Mouse (Mus musculus): ENCODE data around the gene Jarid2. TPM values are rescaled to one million over a fixed set of nuclear protein-coding genes. Genes with fewer than 3 reads are reported as not detected.

Gene Jarid2
- polyA plus RNA-seq, 1 experiment = 0.74 TPM

- Histone ChIP-seq H3K4me3 (replicated peaks) (no peak overlapping the region), H3K36me3 (ENCODE audit: control insufficient read depth) (peaks cover 56% of the 10 kb centered on the region), H3K27me3 (ENCODE audit: control insufficient read depth) (no peaks in the 10 kb centered on the region), H3K4me1 (ENCODE audit: control insufficient read depth) (no peaks in the 10 kb centered on the region), H3K9me3 (ENCODE audit: control insufficient read depth, low read length) (no peaks in the 10 kb centered on the region)
- TF ChIP-seq GATA1 (IDR thresholded peaks at IDR 0.05; ENCODE audit: low read length) (no peak), TAL1 (IDR thresholded peaks at IDR 0.05; ENCODE audit: low read length) (no peak)
Measured at GRCm38 (mm10) chr13:44926311-44926710, 197.0 kb downstream of the Jarid2 start.

DNA sequence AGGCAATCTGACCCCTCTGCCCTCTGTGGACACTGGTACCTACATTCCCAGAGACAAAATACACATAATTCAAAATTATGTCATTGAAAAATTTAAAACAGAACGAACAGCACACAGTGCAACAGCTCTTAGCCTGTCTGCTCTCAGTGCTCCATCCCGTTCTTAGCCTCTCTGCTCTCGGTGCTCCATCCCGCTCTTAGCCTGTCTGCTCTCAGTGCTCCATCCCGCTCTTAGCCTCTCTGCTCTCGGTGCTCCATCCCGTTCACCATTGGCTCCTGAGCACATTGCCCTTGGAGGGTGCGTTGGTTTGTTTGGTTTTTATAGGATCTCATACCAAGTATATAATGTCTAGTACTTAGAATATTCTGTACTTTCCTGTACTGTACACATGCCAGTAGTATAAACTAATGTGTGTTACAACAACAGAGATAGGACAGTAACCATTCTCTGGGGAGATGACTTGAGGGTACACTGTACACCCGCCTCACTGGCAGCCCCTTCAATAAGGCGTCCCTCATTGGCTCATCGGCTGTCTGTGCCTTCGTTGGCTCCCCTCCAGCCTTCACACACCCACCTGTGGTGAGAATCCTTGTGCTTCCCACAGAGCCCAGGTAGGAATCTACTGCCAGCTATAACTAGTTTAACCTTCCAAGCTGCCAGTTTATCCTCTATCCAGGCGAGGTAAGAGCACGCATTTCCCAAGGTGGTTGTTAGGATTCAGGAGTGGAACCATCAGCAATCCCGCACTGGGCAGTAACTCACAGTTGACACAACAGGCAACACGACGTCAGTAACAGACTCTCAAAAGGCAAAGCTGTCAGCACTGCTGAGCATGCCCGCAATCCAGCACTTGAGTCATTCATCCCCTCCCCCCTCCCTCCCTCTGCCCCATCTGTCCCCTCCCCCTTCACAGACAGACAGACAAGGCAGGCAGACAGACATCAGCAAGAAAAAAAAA lies 203.3 kb downstream of the Jarid2 start:
- TF ChIP-seq GATA1 (IDR thresholded peaks at IDR 0.05; ENCODE audit: low read length) = no peak
- TF ChIP-seq TAL1 (IDR thresholded peaks at IDR 0.05; ENCODE audit: low read length) = no peak
- Histone ChIP-seq H3K4me1 (ENCODE audit: control insufficient read depth) (no peaks in the 10 kb centered on the region; the same call in 1 of the 2 replicates), H3K36me3 (ENCODE audit: control insufficient read depth) (peaks cover 13% of the 10 kb centered on the region), H3K9me3 (ENCODE audit: control insufficient read depth, low read length) (no peaks in the 10 kb centered on the region), H3K4me3 (replicated peaks) (no peak overlapping the region), H3K27me3 (ENCODE audit: control insufficient read depth) (no peaks in the 10 kb centered on the region)

- TF ChIP-seq TAL1 (IDR thresholded peaks at IDR 0.05; ENCODE audit: low read length) (no peak), GATA1 (IDR thresholded peaks at IDR 0.05; ENCODE audit: low read length) (no peak)
- H3K27me3 ChIP-seq (ENCODE audit: control insufficient read depth) = no peaks in the 10 kb centered on the region
- no peaks in the 10 kb centered on the region for H3K9me3 ChIP-seq (ENCODE audit: control insufficient read depth, low read length)
- H3K4me1 ChIP-seq (ENCODE audit: control insufficient read depth) = no peaks in the 10 kb centered on the region; the same call in 1 of the 2 replicates
- H3K36me3 ChIP-seq (ENCODE audit: control insufficient read depth) = peaks cover 11% of the 10 kb centered on the region
- no peak overlapping the region for H3K4me3 ChIP-seq (replicated peaks)
Measured at GRCm38 (mm10) chr13:44933575-44933974, 204.3 kb downstream of the Jarid2 start.

- H3K9me3 ChIP-seq (ENCODE audit: control insufficient read depth, low read length) = no peaks in the 10 kb centered on the region
- TF ChIP-seq TAL1 (IDR thresholded peaks at IDR 0.05; ENCODE audit: low read length) = no peak
- TF ChIP-seq GATA1 (IDR thresholded peaks at IDR 0.05; ENCODE audit: low read length) = no peak
- H3K27me3 ChIP-seq (ENCODE audit: control insufficient read depth) = no peaks in the 10 kb centered on the region
- H3K4me1 ChIP-seq (ENCODE audit: control insufficient read depth) = no peaks in the 10 kb centered on the region; the same call in 1 of the 2 replicates
- H3K36me3 ChIP-seq (ENCODE audit: control insufficient read depth) = no peaks in the 10 kb centered on the region; the same call in none of the 2 replicates
- H3K4me3 ChIP-seq (replicated peaks) = no peak overlapping the region
Measured at GRCm38 (mm10) chr13:44937681-44938080, 208.4 kb downstream of the Jarid2 start.

DNA sequence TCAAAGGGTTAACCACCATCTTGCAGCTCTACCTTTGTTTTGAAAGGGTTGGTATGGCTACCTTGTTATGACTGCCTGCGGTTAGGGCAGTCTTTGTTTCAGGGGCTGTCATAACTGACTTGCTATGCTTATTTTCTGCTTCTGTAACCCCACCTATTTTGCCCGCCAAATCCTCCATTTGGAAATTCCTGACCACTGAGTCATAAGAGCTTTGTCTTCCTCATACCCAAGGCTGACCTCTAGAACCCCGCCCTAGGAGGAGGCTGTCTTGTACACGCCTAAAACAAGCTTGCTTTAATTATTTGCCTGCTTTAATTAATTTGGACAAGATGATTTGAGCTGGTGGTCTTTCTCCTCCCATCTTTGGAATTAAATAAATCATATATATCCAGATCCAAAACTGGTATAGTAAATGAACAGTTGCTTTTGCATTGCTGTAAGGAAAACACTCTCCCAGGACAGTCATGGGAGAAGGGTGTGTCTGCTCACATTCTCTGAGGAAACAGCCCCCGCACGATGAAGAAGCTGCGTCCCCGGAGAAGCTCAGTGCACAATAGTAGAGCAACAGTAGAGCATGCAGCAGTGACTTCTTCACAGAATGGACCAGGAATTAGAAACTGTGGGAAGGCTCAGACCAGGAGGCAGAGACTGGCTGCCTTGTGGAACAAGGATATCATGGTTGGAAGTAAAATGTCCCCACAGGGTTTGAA lies 210.2 kb downstream of the Jarid2 start:
- H3K4me1 ChIP-seq (ENCODE audit: control insufficient read depth) = no peaks in the 10 kb centered on the region; the same call in 1 of the 2 replicates

GRCm38 (mm10) chr13:44943618-44944017 lies 214.3 kb downstream of the Jarid2 start:
- Histone ChIP-seq H3K27me3 (ENCODE audit: control insufficient read depth) (no peaks in the 10 kb centered on the region), H3K4me1 (ENCODE audit: control insufficient read depth) (no peaks in the 10 kb centered on the region)

More for the DNA sequence above, 210.2 kb downstream of the Jarid2 start:
- Histone ChIP-seq H3K36me3 (ENCODE audit: control insufficient read depth) (peaks cover 5% of the 10 kb centered on the region), H3K4me3 (replicated peaks) (no peak overlapping the region), H3K9me3 (ENCODE audit: control insufficient read depth, low read length) (no peaks in the 10 kb centered on the region), H3K27me3 (ENCODE audit: control insufficient read depth) (no peaks in the 10 kb centered on the region)
- no peak for TF ChIP-seq GATA1 (IDR thresholded peaks at IDR 0.05; ENCODE audit: low read length)
- TF ChIP-seq TAL1 (IDR thresholded peaks at IDR 0.05; ENCODE audit: low read length) = no peak

GRCm38 (mm10) chr13:44946880-44947635 lies 217.8 kb downstream of the Jarid2 start:
- no peaks in the 10 kb centered on the region for H3K27me3 ChIP-seq (ENCODE audit: control insufficient read depth)
- H3K36me3 ChIP-seq (ENCODE audit: control insufficient read depth) = peaks cover 5% of the 10 kb centered on the region
- TF ChIP-seq TAL1 (IDR thresholded peaks at IDR 0.05; ENCODE audit: low read length) = no peak
- no peak for TF ChIP-seq GATA1 (IDR thresholded peaks at IDR 0.05; ENCODE audit: low read length)
- no peaks in the 10 kb centered on the region for H3K9me3 ChIP-seq (ENCODE audit: control insufficient read depth, low read length)
- no peak overlapping the region for H3K4me3 ChIP-seq (replicated peaks)
- no peaks in the 10 kb centered on the region for H3K4me1 ChIP-seq (ENCODE audit: control insufficient read depth)

More at GRCm38 (mm10) chr13:44943618-44944017, 214.3 kb downstream of the Jarid2 start:
- Histone ChIP-seq H3K4me3 (replicated peaks) (no peak overlapping the region), H3K36me3 (ENCODE audit: control insufficient read depth) (peaks cover 5% of the 10 kb centered on the region), H3K9me3 (ENCODE audit: control insufficient read depth, low read length) (no peaks in the 10 kb centered on the region)
- TF ChIP-seq TAL1 (IDR thresholded peaks at IDR 0.05; ENCODE audit: low read length) (no peak), GATA1 (IDR thresholded peaks at IDR 0.05; ENCODE audit: low read length) (no peak)

DNA sequence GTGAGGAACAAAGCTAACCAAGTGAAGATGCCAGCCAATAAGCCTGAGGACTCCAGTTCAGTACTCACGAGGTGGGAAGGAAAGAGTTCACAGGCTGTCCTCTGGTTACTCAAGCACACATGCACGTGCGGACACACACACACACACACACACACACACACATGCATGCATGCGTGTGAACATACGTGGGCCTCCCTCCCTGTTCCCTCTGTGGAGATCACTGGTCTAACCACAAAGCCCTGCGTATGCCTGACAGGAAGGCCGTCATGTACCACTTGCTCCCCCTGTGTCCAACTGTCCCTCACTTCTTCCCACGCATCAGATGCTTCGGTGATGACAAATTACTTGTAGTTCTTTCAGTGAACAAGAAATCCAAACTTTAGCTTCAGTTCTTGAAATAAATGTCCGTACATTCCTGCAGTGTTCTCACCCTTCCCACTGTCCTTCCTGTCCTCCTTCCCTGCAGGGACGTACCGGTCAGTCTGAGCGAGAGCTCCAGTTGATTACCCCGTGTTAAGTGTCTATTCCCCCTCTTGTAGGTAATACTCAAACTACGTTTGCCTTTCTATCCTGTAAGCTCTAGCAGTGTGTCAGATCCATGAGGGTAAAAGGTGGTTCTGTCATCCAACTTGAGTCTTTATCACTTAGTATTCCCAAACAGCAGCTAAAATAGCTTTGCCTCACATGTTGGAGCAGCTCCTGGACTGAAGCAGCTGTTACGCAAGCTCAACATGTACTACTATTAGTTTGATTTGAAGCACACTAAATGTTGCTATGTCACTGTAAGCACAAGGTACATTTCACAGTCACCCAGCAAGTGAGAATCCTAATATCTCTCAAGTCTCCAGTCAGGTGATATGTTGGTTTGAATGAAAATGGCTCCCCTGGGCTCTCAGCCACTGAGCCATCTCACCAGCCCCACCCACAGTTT lies 219.3 kb downstream of the Jarid2 start:
- Histone ChIP-seq H3K27me3 (ENCODE audit: control insufficient read depth) (no peaks in the 10 kb centered on the region), H3K4me1 (ENCODE audit: control insufficient read depth) (no peaks in the 10 kb centered on the region; the same call in 1 of the 2 replicates), H3K9me3 (ENCODE audit: control insufficient read depth, low read length) (no peaks in the 10 kb centered on the region), H3K36me3 (ENCODE audit: control insufficient read depth) (peaks cover 3% of the 10 kb centered on the region), H3K4me3 (replicated peaks) (no peak overlapping the region)
- TF ChIP-seq TAL1 (IDR thresholded peaks at IDR 0.05; ENCODE audit: low read length) (no peak), GATA1 (IDR thresholded peaks at IDR 0.05; ENCODE audit: low read length) (no peak)

Measured in erythroblast, embryonic 14.5 days (primary cell).